Mouse (Mus musculus): ENCODE measurements around the gene Ly6g6e.
A peak's percentile ranks its signal among the peaks of the same experiment; 100 is the strongest.

Ly6g6e gene

GRCm38 (mm10) chr17:35071454-35071853, 5.2 kb upstream of the Ly6g6e start:
- no peak for DNase-seq (ENCODE audit: low spot score)

- no peak for DNase-seq (ENCODE audit: low spot score)
These were observed 2.6 kb upstream of the Ly6g6e start for GRCm38 (mm10) chr17:35074097-35074496.

- no peak for DNase-seq (ENCODE audit: low spot score)
These were observed 583 bp downstream of the Ly6g6e start for GRCm38 (mm10) chr17:35077285-35077684.

- no peak for DNase-seq (ENCODE audit: low spot score)
These were observed 1.1 kb downstream of the Ly6g6e start, which contains the start of gene Ly6g6d for GRCm38 (mm10) chr17:35077786-35078233. TSS of gene Ly6g6d (minus strand) at chr17:35078065.

- no peak for DNase-seq (ENCODE audit: low spot score)
These were observed 3.1 kb downstream of the Ly6g6e start for GRCm38 (mm10) chr17:35079778-35080177.

- DNase-seq (ENCODE audit: low spot score) = no peak
These were observed 3.5 kb downstream of the Ly6g6e start for GRCm38 (mm10) chr17:35080248-35080647.

- DNase-seq (ENCODE audit: low spot score) = no peak
These were observed 4.0 kb downstream of the Ly6g6e start for GRCm38 (mm10) chr17:35080710-35081109.

GRCm38 (mm10) chr17:35082841-35083576, 6.3 kb downstream of the Ly6g6e start:
- DNase-seq (ENCODE audit: low spot score) = no peak

GRCm38 (mm10) chr17:35083929-35084497, 7.3 kb downstream of the Ly6g6e start:
- no peak for DNase-seq (ENCODE audit: low spot score)

- no peak for DNase-seq (ENCODE audit: low spot score)
These were observed 8.6 kb downstream of the Ly6g6e start, which contains the start of gene Ly6g6f for GRCm38 (mm10) chr17:35085208-35085865. TSS of gene Ly6g6f (minus strand) at chr17:35085610.

- DNase-seq (ENCODE audit: low spot score) = no peak
These were observed 11.4 kb downstream of the Ly6g6e start for GRCm38 (mm10) chr17:35088151-35088550.

GRCm38 (mm10) chr17:35088825-35089644, 12.3 kb downstream of the Ly6g6e start, which contains the start of gene Abhd16a:
TSS of gene Abhd16a (plus strand) at chr17:35089263.
- DNase-seq (ENCODE audit: low spot score) = peak; percentile 86

GRCm38 (mm10) chr17:35090166-35090932, 13.6 kb downstream of the Ly6g6e start:
- no peak for DNase-seq (ENCODE audit: low spot score)

GRCm38 (mm10) chr17:35092403-35093198, 15.9 kb downstream of the Ly6g6e start:
- DNase-seq (ENCODE audit: low spot score) = no peak

GRCm38 (mm10) chr17:35094475-35095365, 18.0 kb downstream of the Ly6g6e start:
- DNase-seq (ENCODE audit: low spot score) = no peak

- DNase-seq (ENCODE audit: low spot score) = no peak
These were observed 19.9 kb downstream of the Ly6g6e start for GRCm38 (mm10) chr17:35096597-35096996.

GRCm38 (mm10) chr17:35097164-35097655, 20.5 kb downstream of the Ly6g6e start:
- no peak for DNase-seq (ENCODE audit: low spot score)

- no peak for DNase-seq (ENCODE audit: low spot score)
These were observed 23.6 kb downstream of the Ly6g6e start for GRCm38 (mm10) chr17:35100196-35100765.

GRCm38 (mm10) chr17:35101161-35101560, 24.5 kb downstream of the Ly6g6e start:
- DNase-seq (ENCODE audit: low spot score) = no peak
